Mouse (Mus musculus): ENCODE data around the gene Foxa2. TPM values are rescaled to one million over a fixed set of nuclear protein-coding genes. Genes with fewer than 3 reads are reported as not detected.

Foxa2 gene
- polyA plus RNA-seq, 1 experiment from 2014 or later = 5.0 TPM

DNA sequence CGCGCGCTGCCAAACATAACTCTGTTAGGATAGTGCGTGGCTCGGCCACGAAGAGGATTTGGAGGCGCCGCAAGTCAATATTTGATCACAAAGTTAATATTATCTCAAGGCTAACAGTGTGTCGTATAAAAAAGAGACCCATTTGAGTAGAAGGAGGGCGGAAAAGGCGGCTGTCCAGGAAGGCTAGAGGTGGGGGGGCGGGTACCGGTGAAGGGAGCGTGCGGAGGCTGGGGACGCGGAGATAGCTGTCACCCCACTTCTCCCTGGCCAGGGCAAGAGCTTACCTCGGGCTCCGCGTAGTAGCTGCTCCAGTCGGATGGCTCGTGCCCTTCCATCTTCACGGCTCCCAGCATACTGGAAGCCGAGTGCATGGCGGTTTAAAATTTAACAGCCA, 1.2 kb downstream of the Foxa2 start:
- H3K27me3 ChIP-seq (replicated peaks) = peaks cover 98% of the 10 kb centered on the region
- H3K27ac ChIP-seq = peak overlapping the region; percentile 40
- 3% methylated on average over 25 of the region's 25 CpGs for WGBS (ENCODE audit: insufficient replicate concordance)
- no peaks in the 10 kb centered on the region for H3K9me3 ChIP-seq (replicated peaks)
- peak overlapping the region; percentile 50 for H3K4me2 ChIP-seq
- H3K4me3 ChIP-seq = peak overlapping the region; percentile 42
- H3K4me1 ChIP-seq = no peaks in the 10 kb centered on the region
- H3K36me3 ChIP-seq = 0 out of 2 replicates have a peak, but pooled peaks cover 2% of the 10 kb centered on the region
- ATAC-seq = peak; percentile 40
- no peak overlapping the region for H3K9ac ChIP-seq

DNA sequence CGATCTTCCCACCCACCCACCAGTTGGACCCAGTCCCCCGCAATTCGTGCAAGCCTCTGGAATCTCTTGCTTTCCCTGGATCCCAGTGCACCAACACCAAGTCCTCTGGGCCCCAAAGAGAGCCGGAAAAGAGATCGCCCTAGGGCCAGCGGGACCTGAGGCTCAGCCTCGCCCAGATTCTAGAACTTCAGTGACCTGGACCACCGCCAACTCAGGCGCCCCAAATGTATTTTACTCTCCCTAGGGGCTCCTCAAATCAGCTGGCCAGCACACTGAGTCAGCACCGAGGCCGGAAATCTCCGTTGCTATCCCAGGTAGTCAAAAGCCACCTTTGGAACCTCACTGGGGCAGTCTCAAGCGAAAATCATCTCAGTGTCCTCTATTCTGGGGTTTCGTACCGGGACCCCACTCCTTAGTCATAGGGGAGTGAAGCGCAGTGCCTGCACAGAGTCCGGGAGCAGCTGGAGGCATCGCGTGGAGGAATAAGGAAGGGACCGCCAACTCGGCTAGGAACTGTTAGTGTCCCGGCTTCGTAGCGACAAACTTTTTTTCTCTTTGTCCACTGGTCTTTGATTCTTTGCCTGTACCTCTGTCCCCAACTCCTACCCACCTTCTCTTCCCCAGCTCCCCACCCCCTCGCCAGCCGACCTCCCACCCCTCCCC, 1.8 kb downstream of the Foxa2 start:
- H3K27me3 ChIP-seq (replicated peaks) = peaks cover 100% of the 10 kb centered on the region
- H3K27ac ChIP-seq = peak overlapping the region; percentile 49
- H3K4me2 ChIP-seq = peak overlapping the region; percentile 50
- 0 out of 2 replicates have a peak, but pooled peaks cover 2% of the 10 kb centered on the region for H3K36me3 ChIP-seq
- no peaks in the 10 kb centered on the region for H3K9me3 ChIP-seq (replicated peaks)
- H3K9ac ChIP-seq = peak overlapping the region; percentile 37; the same call in 1 of the 2 replicates
- ATAC-seq = no peak
- peak overlapping the region; percentile 42 for H3K4me3 ChIP-seq
- no peaks in the 10 kb centered on the region for H3K4me1 ChIP-seq
- WGBS (ENCODE audit: insufficient replicate concordance) = 2% methylated on average over 26 of the region's 26 CpGs

DNA sequence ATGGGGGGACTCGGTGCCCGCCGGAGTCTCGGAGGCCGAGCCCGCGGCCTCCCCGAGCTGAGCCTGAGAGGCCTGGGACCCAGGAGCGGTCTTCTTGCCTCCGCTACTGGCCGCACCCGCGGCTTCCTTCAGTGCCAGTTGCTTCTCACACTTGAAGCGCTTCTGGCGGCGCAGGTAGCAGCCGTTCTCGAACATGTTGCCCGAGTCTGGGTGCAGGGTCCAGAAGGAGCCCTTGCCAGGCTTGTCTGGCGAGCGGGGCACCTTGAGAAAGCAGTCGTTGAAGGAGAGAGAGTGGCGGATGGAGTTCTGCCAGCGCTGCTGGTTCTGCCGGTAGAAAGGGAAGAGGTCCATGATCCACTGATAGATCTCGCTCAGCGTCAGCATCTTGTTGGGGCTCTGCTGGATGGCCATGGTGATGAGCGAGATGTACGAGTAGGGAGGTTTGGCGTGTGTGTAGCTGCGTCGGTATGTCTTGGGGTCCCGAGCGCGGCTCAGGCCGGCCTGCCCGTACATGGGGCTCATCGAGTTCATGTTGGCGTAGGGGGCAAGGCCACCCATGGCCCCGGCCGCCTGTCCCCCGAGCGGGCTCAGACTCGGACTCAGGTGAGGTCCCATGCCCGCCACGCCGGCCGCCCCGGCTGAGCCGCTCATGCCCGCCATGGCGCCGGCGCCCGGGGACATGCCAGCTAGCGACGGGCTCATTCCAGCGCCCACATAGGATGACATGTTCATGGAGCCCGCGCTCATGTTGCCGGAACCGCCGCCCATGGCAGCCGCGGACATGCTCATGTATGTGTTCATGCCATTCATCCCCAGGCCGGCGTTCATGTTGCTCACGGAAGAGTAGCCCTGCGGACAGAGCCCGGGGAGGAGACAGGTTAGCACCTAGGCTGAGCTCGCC, 2.5 kb downstream of the Foxa2 start:
- H3K36me3 ChIP-seq = 0 out of 2 replicates have a peak, but pooled peaks cover 2% of the 10 kb centered on the region
- 2% methylated on average over 71 of the region's 71 CpGs for WGBS (ENCODE audit: insufficient replicate concordance)
- H3K4me3 ChIP-seq = peak overlapping the region; percentile 42
- H3K4me2 ChIP-seq = peak overlapping the region; percentile 50
- H3K9ac ChIP-seq = peak overlapping the region; percentile 31; the same call in 1 of the 2 replicates
- H3K9me3 ChIP-seq (replicated peaks) = no peaks in the 10 kb centered on the region
- no peak for ATAC-seq
- 0 out of 2 replicates have a peak overlapping the region, but pooled peaks have one; percentile 49 for H3K27ac ChIP-seq
- H3K4me1 ChIP-seq = no peaks in the 10 kb centered on the region
- H3K27me3 ChIP-seq (replicated peaks) = peaks cover 100% of the 10 kb centered on the region

DNA sequence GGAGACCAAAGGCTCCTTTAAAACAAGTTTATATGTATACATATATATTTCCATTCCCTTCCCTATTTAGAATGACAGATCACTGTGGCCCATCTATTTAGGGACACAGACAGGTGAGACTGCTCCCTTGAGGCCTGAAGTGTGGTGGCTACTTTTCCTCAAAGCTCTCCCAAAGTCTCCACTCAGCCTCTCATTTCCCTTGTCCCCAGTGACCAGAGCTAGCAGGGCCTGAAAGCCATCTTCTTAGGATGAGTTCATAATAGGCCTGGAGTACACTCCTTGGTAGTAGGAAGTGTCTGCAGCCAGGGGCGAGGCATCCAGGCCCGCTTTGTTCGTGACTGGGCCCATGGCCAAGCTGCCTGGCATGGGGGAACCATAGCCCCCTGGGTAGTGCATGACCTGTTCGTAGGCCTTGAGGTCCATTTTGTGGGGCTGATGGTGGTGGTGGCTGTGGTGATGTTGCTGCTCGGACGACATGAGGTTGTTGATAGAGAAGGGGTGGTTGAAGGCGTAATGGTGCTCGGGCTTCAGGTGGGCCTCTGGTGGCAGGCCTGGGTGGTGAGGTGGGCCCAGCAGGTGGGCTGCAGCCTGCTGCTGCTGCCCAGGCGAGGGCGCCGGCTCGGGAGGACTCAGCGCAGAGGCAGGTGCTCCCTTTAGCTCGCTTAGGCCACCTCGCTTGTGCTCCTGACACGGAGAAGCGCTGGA, 3.3 kb downstream of the Foxa2 start:
- Histone ChIP-seq H3K9me3 (replicated peaks) (no peaks in the 10 kb centered on the region), H3K9ac (0 out of 2 replicates have a peak overlapping the region, but pooled peaks have one; percentile 4), H3K27ac (no peak overlapping the region), H3K4me1 (no peaks in the 10 kb centered on the region), H3K36me3 (0 out of 2 replicates have a peak, but pooled peaks cover 2% of the 10 kb centered on the region), H3K27me3 (replicated peaks) (peaks cover 100% of the 10 kb centered on the region), H3K4me3 (peak overlapping the region; percentile 42), H3K4me2 (peak overlapping the region; percentile 50)
- WGBS (ENCODE audit: insufficient replicate concordance) = 16% methylated on average over 17 of the region's 17 CpGs
- no peak for ATAC-seq

DNA sequence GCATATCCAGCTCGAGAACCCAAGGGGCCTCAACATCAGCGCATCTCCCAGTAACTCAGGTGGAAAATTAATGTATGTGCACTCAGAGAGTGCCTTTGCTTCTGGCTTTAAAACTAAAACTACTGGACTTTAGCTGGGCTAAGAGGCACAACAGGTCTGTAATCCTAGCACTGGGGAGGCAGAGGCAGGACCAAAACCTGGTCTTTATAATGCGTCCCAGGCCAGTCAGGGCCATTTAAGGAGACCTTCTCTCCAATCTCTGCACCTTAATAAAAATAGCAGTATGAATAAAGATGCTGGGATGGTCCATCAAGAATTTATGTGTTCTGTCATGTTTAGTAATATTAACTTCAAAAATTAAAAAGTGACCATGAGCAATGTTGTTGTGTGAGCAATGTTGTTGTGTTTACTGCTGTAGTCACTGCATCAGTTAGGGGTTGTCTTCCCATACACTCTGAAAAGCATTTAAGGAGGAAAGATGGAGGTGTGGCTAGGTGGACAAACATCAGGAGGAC, 4.6 kb downstream of the Foxa2 start:
- Histone ChIP-seq H3K27me3 (replicated peaks) (peaks cover 100% of the 10 kb centered on the region), H3K9me3 (replicated peaks) (no peaks in the 10 kb centered on the region), H3K36me3 (0 out of 2 replicates have a peak, but pooled peaks cover 2% of the 10 kb centered on the region), H3K9ac (no peak overlapping the region), H3K27ac (no peak overlapping the region), H3K4me1 (no peaks in the 10 kb centered on the region), H3K4me3 (no peak overlapping the region), H3K4me2 (no peak overlapping the region)
- WGBS (ENCODE audit: insufficient replicate concordance) = 18% methylated on average over 3 of the region's 3 CpGs
- no peak for ATAC-seq

DNA sequence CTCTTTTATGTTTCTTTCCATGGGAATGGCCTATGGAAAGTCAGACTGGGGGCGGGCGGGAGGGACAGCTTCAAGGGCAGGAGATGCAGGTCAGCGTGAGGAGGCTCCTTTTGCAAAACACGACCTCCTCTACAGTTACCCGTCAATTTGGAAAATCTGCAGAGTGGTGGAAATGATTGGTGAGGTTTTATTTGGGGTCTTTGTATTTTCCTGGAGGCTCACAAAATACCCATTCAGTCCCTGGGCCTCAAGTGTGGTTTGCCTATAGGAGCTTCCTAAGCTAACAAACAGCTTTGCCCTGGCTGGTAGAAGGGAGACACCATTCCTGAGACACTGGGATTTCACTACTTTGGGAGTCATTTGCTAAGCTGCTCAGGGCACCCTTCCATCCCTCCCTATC, 5.4 kb downstream of the Foxa2 start:
- H3K27ac ChIP-seq = no peak overlapping the region
- ATAC-seq = no peak
- WGBS (ENCODE audit: insufficient replicate concordance) = 7% methylated on average over 5 of the region's 5 CpGs
- no peaks in the 10 kb centered on the region for H3K9me3 ChIP-seq (replicated peaks)
- H3K4me2 ChIP-seq = no peak overlapping the region
- peaks cover 100% of the 10 kb centered on the region for H3K27me3 ChIP-seq (replicated peaks)
- H3K36me3 ChIP-seq = 0 out of 2 replicates have a peak, but pooled peaks cover 2% of the 10 kb centered on the region
- no peak overlapping the region for H3K9ac ChIP-seq
- H3K4me3 ChIP-seq = no peak overlapping the region
- H3K4me1 ChIP-seq = no peaks in the 10 kb centered on the region

DNA sequence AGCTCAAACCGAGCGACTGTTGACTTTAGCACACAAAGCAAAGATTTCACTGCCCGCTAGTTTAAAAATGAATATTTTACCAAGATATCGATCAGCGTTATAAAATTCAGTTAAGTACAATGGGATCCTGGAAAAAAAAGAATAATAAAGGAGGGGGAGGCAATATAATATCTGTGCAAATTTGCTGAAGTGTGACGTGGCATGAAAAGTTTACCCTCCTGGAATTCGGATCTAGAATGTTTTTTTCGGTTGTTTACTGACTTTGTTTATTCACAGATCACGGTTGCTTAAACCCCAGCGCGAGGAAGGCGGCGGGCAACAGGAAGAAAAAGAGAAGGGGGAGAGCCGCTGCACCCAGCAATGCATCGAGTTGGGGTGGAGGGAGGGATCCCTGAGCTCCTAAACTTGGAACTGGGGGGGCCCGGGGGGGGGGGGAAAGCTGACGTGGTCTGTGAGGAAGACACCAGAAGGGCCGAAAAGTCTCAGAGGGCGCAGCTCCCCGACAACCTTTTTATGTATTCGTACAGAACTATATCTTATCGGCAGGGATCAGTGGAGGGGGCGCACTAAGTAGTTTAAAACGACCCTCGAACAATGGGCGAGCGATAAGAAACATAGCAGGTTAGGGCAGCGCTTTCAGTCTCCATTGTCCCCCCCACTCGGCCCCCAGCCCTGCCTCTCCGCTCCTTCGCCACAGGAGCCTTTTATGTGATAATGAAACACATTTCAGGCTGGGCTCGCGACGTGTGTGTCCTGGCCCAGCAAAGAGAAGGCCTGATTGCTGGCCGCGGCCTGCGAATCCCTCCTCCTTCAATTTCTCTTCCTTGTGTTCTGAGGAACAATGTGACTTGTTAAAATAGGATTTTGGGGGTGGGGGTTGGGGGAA, 6.3 kb downstream of the Foxa2 start:
- Histone ChIP-seq H3K9ac (0 out of 2 replicates have a peak overlapping the region, but pooled peaks have one; percentile 31), H3K4me1 (no peaks in the 10 kb centered on the region), H3K27me3 (replicated peaks) (peaks cover 100% of the 10 kb centered on the region)

DNA sequence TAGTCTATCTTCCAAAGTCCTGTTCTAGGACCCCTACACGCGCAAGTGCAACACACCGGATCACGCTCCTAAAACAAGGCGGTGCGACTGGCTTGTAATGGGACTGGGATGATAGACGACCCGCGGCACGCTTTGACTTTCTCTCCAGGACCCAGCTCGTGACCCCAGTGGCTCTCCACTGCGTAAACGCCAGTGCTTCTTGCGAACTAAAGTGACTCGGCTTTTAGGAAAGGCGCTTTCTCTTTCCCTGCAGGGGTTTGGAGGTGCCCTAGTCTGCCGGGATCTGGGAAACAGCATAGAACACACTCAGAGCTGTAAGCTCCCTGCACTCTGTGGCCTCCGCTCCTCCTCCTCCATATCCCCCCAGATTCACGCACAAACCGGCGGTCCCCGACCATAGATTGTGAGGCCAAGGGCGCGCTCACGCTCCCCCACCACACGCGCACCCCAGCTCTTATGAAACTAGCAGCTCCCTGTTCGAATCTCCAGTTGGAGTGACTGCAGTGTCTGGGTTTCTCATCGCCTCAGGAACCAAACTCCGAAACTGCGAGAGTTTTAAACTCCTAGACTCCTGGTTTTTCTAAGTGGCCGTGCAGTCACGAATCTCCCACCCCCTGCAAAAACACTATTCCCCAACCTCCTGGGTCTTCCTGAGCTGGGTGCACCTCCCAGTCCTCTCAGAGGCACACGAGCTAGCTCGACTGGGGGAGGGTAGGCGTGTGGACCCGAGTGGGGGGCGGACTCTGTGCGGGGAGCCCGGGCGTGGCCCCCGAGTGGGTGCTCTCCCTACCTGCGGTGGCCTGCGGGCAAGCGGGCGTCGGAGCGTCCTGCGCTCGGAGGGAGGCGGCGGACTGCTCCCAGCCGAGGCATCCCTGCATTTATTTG, 7.2 kb downstream of the Foxa2 start:
- Histone ChIP-seq H3K9me3 (replicated peaks) (no peaks in the 10 kb centered on the region), H3K4me3 (peak overlapping the region; percentile 46), H3K36me3 (0 out of 2 replicates have a peak, but pooled peaks cover 2% of the 10 kb centered on the region), H3K4me2 (peak overlapping the region; percentile 47), H3K4me1 (no peaks in the 10 kb centered on the region), H3K9ac (peak overlapping the region; percentile 53; the same call in 1 of the 2 replicates), H3K27ac (0 out of 2 replicates have a peak overlapping the region, but pooled peaks have one; percentile 36), H3K27me3 (replicated peaks) (peaks cover 100% of the 10 kb centered on the region)
- 0 out of 2 replicates have a peak, but pooled peaks have one; percentile 28 for ATAC-seq
- 3% methylated on average over 53 of the region's 53 CpGs for WGBS (ENCODE audit: insufficient replicate concordance)

More for the DNA sequence above, 6.3 kb downstream of the Foxa2 start:
- Histone ChIP-seq H3K9me3 (replicated peaks) (no peaks in the 10 kb centered on the region), H3K4me2 (peak overlapping the region; percentile 47), H3K27ac (0 out of 2 replicates have a peak overlapping the region, but pooled peaks have one; percentile 36), H3K36me3 (0 out of 2 replicates have a peak, but pooled peaks cover 2% of the 10 kb centered on the region), H3K4me3 (peak overlapping the region; percentile 46)
- no peak for ATAC-seq
- under 1% methylated on average over 36 of the region's 37 CpGs for WGBS (ENCODE audit: insufficient replicate concordance)

DNA sequence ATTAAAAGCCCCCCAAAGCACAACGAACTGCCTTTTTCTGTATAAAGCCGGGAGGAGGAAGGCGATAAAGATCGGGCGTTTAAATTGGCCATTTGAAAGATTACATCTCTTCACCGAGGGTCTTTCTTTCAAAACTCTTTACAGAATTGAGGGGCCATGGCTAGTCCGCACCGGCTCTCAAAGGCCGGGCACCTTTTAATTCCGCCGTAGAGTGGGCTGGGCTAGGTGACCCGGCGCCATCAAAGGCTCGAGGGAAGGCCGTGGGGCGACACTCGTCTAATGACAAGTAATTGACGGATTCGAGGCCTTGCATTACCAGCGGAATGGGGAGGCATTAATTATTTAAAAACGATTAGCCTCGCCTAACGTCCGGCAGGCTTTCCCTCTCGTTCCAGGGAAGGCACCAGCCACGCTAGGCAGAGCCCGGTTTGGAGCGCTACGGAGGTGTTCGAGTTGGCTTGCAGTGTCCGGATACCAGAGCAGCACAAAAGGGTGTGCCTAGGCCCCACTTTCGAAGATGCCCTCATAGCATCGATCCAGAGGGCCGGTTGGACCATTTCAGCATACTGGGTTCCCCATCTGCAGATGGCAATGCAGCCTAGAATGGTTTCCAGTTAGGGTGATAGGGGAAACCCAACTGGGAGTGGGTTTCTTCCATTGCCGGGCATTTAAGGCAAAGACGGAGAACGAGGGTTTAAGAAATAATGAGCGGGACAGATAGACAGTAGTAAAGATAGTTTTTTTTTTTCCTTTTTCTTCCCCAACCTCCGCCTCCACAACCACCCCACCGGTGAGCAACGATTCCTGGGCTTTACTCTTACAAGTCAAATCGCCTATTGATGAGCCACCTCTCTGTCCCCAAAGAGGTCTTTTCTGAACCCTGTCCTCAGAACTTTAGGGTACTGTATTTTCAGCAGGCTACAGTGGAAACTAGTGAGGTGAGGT, 8.1 kb downstream of the Foxa2 start:
- Histone ChIP-seq H3K9ac (peak overlapping the region; percentile 53; the same call in 1 of the 2 replicates), H3K4me2 (peak overlapping the region; percentile 47), H3K27ac (no peak overlapping the region), H3K4me3 (peak overlapping the region; percentile 46), H3K27me3 (replicated peaks) (peaks cover 100% of the 10 kb centered on the region), H3K9me3 (replicated peaks) (no peaks in the 10 kb centered on the region), H3K4me1 (no peaks in the 10 kb centered on the region), H3K36me3 (no peaks in the 10 kb centered on the region)
- WGBS (ENCODE audit: insufficient replicate concordance) = 4% methylated on average over 42 of the region's 42 CpGs
- ATAC-seq = no peak

All from liver, embryonic 12.5 days (tissue).